Mouse (Mus musculus) testis, adult 2 months (tissue): ENCODE measurements around the gene Myrfl.

ENCODE experiments used
- CTCF ChIP-seq: fragments of 200-500 bp; IDR thresholded peaks from 2 replicates; pipeline ENCODE4 v1.5.1; 2012; ENCODE audit warnings: low read depth, mild to moderate bottlenecking, inconsistent platforms, low read length, moderate library complexity; ENCODE audit not compliant: control insufficient read depth, insufficient read depth, insufficient replicate concordance
- POLR2A ChIP-seq: fragments of 200-500 bp; IDR thresholded peaks from 2 replicates; pipeline ENCODE4 v1.6.1; 2012; ENCODE audit warnings: low read depth, mild to moderate bottlenecking, inconsistent platforms, low read length, moderate library complexity; ENCODE audit not compliant: control insufficient read depth

- TF ChIP-seq POLR2A: no peak
- TF ChIP-seq CTCF: no peak
Observed at GRCm38 (mm10) chr10:116923651-116924495, 27.2 kb upstream of the Myrfl start.
